Comparison of ENCODE assay signal across 8 mouse cellular contexts in genomic region chr11:102230006-102230741, GRCm38 (mm10). TPM values are rescaled to one million over a fixed set of nuclear protein-coding genes. Genes with fewer than 3 reads are reported as not detected.
A peak's percentile ranks its signal among the peaks of the same experiment; 100 is the strongest.
DNase-seq lines count a peak whose midpoint lies in the region; ATAC-seq and TF ChIP-seq lines count a peak whose summit lies in the region.

Gene Hdac5, minus strand, starts transcription at chr11:102230166.

- peak within 1 kb of the TSS; percentile 74 for H3K4me2 ChIP-seq in embryonic facial prominence, embryonic 15.5 days (replicated peaks)
- peak within 1 kb of the TSS; percentile 86 for H3K4me2 ChIP-seq in limb, embryonic 14.5 days (replicated peaks; ENCODE audit: low read depth, low read length, severe bottlenecking)
- H3K4me2 ChIP-seq in midbrain, postnatal 0 days (ENCODE audit: low read depth, low read length, poor library complexity, severe bottlenecking) = peak within 1 kb of the TSS; percentile 78

- H3K4me1 ChIP-seq in bone marrow, adult 2 months (ENCODE audit: control insufficient read depth, insufficient read depth, low read length) = no peaks in the 10 kb centered on the region; the same call in 1 of the 2 replicates
- peaks cover 43% of the 10 kb centered on the region for H3K4me1 ChIP-seq in embryonic facial prominence, embryonic 15.5 days
- H3K4me1 ChIP-seq in limb, embryonic 14.5 days (ENCODE audit: control insufficient read depth, insufficient read depth, low read length) = peaks cover 25% of the 10 kb centered on the region
- peaks cover 17% of the 10 kb centered on the region for H3K4me1 ChIP-seq in midbrain, postnatal 0 days (ENCODE audit: insufficient read depth, low read length)

- H3K9me3 ChIP-seq in embryonic facial prominence, embryonic 15.5 days (replicated peaks) = no peaks in the 10 kb centered on the region
- H3K9me3 ChIP-seq in limb, embryonic 14.5 days (ENCODE audit: control insufficient read depth, low read length) = no peaks in the 10 kb centered on the region
- H3K9me3 ChIP-seq in midbrain, postnatal 0 days (ENCODE audit: low read length) = no peaks in the 10 kb centered on the region

- 1% methylated on average over 48 of the region's 49 CpGs for WGBS in bone marrow, adult 2 months
- WGBS in embryonic facial prominence, embryonic 15.5 days = under 1% methylated on average over 39 of the region's 49 CpGs
- WGBS in limb, embryonic 14.5 days = under 1% methylated on average over 28 of the region's 49 CpGs
- WGBS in midbrain, postnatal 0 days = 1% methylated on average over 34 of the region's 49 CpGs

- 0 out of 2 replicates have a peak, but pooled peaks have one; percentile 13 for TF ChIP-seq CTCF in bone marrow, adult 2 months (IDR thresholded peaks at IDR 0.05; ENCODE audit: control insufficient read depth, insufficient read depth, low read length)
- TF ChIP-seq CTCF in midbrain, postnatal 0 days (IDR thresholded peaks at IDR 0.05) = peak; percentile 31

- ATAC-seq in embryonic facial prominence, embryonic 15.5 days (ENCODE audit: insufficient number of reproducible peaks, low FRiP score, low TSS enrichment, low read depth) = peak; percentile 88
- peak; percentile 94 for ATAC-seq in limb, embryonic 14.5 days (ENCODE audit: low FRiP score, low read depth)
- ATAC-seq in midbrain, postnatal 0 days (ENCODE audit: low FRiP score) = peak; percentile 91

- H3K4me3 ChIP-seq in bone marrow, adult 2 months (replicated peaks; ENCODE audit: control insufficient read depth, low read depth, low read length) = peak within 1 kb of the TSS; percentile 84
- peak within 1 kb of the TSS; percentile 89 for H3K4me3 ChIP-seq in embryonic facial prominence, embryonic 15.5 days (replicated peaks)
- H3K4me3 ChIP-seq in limb, embryonic 14.5 days (replicated peaks; ENCODE audit: low read length) = peak within 1 kb of the TSS; percentile 97
- peak within 1 kb of the TSS; percentile 93 for H3K4me3 ChIP-seq in midbrain, postnatal 0 days (ENCODE audit: low read depth, low read length)

- TF ChIP-seq POLR2A in bone marrow, adult 2 months (IDR thresholded peaks at IDR 0.05; ENCODE audit: borderline replicate concordance, control insufficient read depth, low read depth, low read length) = peak; percentile 79; the same call in 1 of the 2 replicates
- no peak; the same call in 1 of the 2 replicates for TF ChIP-seq POLR2A in limb, embryonic 14.5 days (IDR thresholded peaks at IDR 0.05; ENCODE audit: borderline replicate concordance, extremely low read depth, insufficient read depth, insufficient read length)

- H3K27me3 ChIP-seq in embryonic facial prominence, embryonic 15.5 days = no peaks in the 10 kb centered on the region
- H3K27me3 ChIP-seq in limb, embryonic 14.5 days (ENCODE audit: control insufficient read depth, insufficient read depth, low read length) = no peaks in the 10 kb centered on the region
- no peaks in the 10 kb centered on the region for H3K27me3 ChIP-seq in midbrain, postnatal 0 days (ENCODE audit: insufficient read depth, low read length)

- H3K27ac ChIP-seq in bone marrow, adult 2 months (ENCODE audit: control insufficient read depth, insufficient read depth, low read depth, low read length, poor library complexity) = peak within 1 kb of the TSS; percentile 94
- H3K27ac ChIP-seq in embryonic facial prominence, embryonic 15.5 days (replicated peaks) = peak within 1 kb of the TSS; percentile 92
- peak within 1 kb of the TSS; percentile 71 for H3K27ac ChIP-seq in limb, embryonic 14.5 days (replicated peaks; ENCODE audit: low read depth, low read length)
- peak within 1 kb of the TSS; percentile 84 for H3K27ac ChIP-seq in midbrain, postnatal 0 days (ENCODE audit: low read depth, low read length)

- H3K36me3 ChIP-seq in embryonic facial prominence, embryonic 15.5 days = no peaks in the 10 kb centered on the region
- no peaks in the 10 kb centered on the region for H3K36me3 ChIP-seq in limb, embryonic 14.5 days (ENCODE audit: control insufficient read depth, insufficient read depth, low read length)
- no peaks in the 10 kb centered on the region for H3K36me3 ChIP-seq in midbrain, postnatal 0 days (ENCODE audit: insufficient read depth, low read length)

- peak within 1 kb of the TSS; percentile 90 for H3K9ac ChIP-seq in embryonic facial prominence, embryonic 15.5 days
- H3K9ac ChIP-seq in limb, embryonic 14.5 days (ENCODE audit: low read depth, low read length, severe bottlenecking) = peak within 1 kb of the TSS; percentile 84
- peak within 1 kb of the TSS; percentile 94 for H3K9ac ChIP-seq in midbrain, postnatal 0 days (replicated peaks; ENCODE audit: low read length, poor library complexity, severe bottlenecking)

- peak; percentile 98 for DNase-seq in 416B (ENCODE audit: low read depth)
- DNase-seq in heart, adult 8-10 months (ENCODE audit: low spot score) = peak; percentile 99
- DNase-seq in kidney, adult 9 months = peak; percentile 99
- DNase-seq in limb, embryonic 14.5 days (ENCODE audit: low spot score) = peak; percentile 99
- DNase-seq in midbrain, postnatal 0 days (ENCODE audit: low spot score) = peak; percentile 99
- peak; percentile 89 to 94 for DNase-seq in spleen, postnatal 14 days (ENCODE audit: low spot score in 2 of 2)

RNA-seq across cellular contexts. Expression of gene Hdac5, which starts in this region (rescaled TPM):
- polyA plus RNA-seq in bone marrow, adult 2 months (2011; ENCODE audit: insufficient read depth, insufficient read length, low replicate concordance, missing spikeins) = 45.9 and 89.1 TPM in 2 replicates
- polyA plus RNA-seq in embryonic facial prominence, embryonic 15.5 days (2015; fragmentation: Nextera tagmentation; extraction: Ambion mirVana) = 105 and 106 TPM in 2 replicates
- 100 to 1,000 TPM; 114 to 136 (median 121) TPM for total RNA-seq in heart, adult 8-10 months (2022)
- 86.2 and 149 TPM in 2 replicates for polyA plus RNA-seq in limb, embryonic 14.5 days (2012; rRNA removed)
- 46.7 and 57.4 TPM in 2 replicates for polyA plus RNA-seq in limb, embryonic 14.5 days (2014; fragmentation: Nextera tagmentation; extraction: Ambion mirVana)
- total RNA-seq in midbrain, postnatal 0 days (2014; rRNA removed) = 183 and 263 TPM in 2 replicates
- polyA plus RNA-seq in midbrain, postnatal 0 days (2015; fragmentation: Nextera tagmentation; extraction: Ambion mirVana) = 61.9 and 65.9 TPM in 2 replicates

Comparison
In these comparisons a context has a peak if more than half of its experiments do, and no peak if none do; other contexts are left out.
1. Peak in every context shown above with its lines: DNase-seq, ATAC-seq, H3K4me3 ChIP-seq and H3K27ac ChIP-seq.